Mouse (Mus musculus) midbrain, embryonic 15.5 days (tissue): Measurements from ENCODE around the gene Meig1. TPM values are rescaled to one million over a fixed set of nuclear protein-coding genes. Genes with fewer than 3 reads are reported as not detected.

Experiments
- polyA plus RNA-seq: library from polyadenylated mRNA; unstranded; fragments of >200 nt; fragmentation: Nextera tagmentation; extraction: Ambion mirVana; gene quantifications from 2 replicates; pipeline ENCODE4 v1.2.1, GENCODE M21; 2015

The Meig1 gene
- polyA plus RNA-seq, 1 experiment from 2014 or later = 6.9 TPM

Other genes starting within 250 kb of the Meig1 start
- 110 and 115 TPM in 2 replicates for gene Nmt2, start 138.4 kb downstream of the Meig1 start, polyA plus RNA-seq
- 9.7 and 10.9 TPM in 2 replicates for gene Rpp38, start 90.0 kb downstream of the Meig1 start, polyA plus RNA-seq
- gene Acbd7, start 86.5 kb downstream of the Meig1 start, polyA plus RNA-seq = 1.6 and 2.8 TPM in 2 replicates
- not detected in 2 replicates for gene Olah, start 25.4 kb downstream of the Meig1 start, polyA plus RNA-seq
- gene Dclre1c, start 1.5 kb upstream of the Meig1 start, polyA plus RNA-seq = 9.5 and 9.6 TPM in 2 replicates
- 8.2 TPM in 2 replicates for gene Suv39h2, start 52.4 kb upstream of the Meig1 start, polyA plus RNA-seq
- gene Gm45902, start 90.1 kb upstream of the Meig1 start, polyA plus RNA-seq = 9.2 and 9.7 TPM in 2 replicates
- 62.3 and 64.1 TPM in 2 replicates for gene Hspa14, start 90.2 kb upstream of the Meig1 start, polyA plus RNA-seq
- gene Cdnf, start 90.4 kb upstream of the Meig1 start, polyA plus RNA-seq = 0.17 and 0.26 TPM in 2 replicates
- gene Fam107b, start 147.8 kb upstream of the Meig1 start, polyA plus RNA-seq = 30.3 and 32.4 TPM in 2 replicates